Mouse (Mus musculus) lung, postnatal 4 days (tissue): ENCODE data around the gene Depdc1b.

Experiments
- DNase-seq, 2 experiments: peaks; one replicate each; pipeline ENCODE4 v3.0.0; 2021

Depdc1b gene

DNA sequence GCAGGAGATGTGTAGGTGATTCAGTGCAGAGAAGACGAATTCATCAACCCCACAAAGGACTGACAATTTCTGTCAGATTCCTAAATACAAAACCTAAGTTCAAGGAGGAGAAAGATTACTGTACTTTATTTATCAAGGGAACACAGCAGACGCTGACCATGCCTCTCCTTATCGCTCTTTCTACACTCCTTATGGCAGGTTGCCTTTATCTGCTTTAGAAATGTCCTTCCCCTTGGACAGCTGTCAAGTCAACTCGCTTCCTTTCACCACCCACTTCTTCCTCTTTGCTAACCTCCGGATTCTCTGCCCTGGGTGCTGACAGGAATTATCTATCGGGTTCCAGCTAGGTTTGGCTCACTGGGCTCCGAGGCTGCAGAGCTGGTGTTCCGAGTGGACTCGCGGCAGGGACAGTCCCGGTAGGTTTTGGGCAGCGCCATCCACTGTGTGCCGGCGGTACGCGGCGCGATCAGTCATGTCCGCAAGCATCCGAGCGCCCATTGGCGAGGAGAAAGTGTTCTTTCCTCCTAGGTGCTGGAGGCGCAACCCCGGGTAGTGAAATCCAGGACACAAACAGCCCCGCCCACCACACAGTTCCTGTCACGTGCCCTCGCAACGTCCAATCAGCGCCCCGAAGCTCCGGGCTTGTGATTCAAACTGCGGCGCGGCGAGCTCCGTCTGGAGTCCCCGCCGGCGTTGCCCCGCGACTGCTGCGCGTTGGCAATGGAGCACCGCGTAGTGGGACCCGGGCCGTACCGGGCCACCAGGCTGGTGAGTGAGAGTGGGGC lies at the start of gene Depdc1b:
Gene Depdc1b, plus strand, starts transcription at position 631 of the 785 bp plus-strand sequence.
- DNase-seq, result peak; percentile 95 to 97

DNA sequence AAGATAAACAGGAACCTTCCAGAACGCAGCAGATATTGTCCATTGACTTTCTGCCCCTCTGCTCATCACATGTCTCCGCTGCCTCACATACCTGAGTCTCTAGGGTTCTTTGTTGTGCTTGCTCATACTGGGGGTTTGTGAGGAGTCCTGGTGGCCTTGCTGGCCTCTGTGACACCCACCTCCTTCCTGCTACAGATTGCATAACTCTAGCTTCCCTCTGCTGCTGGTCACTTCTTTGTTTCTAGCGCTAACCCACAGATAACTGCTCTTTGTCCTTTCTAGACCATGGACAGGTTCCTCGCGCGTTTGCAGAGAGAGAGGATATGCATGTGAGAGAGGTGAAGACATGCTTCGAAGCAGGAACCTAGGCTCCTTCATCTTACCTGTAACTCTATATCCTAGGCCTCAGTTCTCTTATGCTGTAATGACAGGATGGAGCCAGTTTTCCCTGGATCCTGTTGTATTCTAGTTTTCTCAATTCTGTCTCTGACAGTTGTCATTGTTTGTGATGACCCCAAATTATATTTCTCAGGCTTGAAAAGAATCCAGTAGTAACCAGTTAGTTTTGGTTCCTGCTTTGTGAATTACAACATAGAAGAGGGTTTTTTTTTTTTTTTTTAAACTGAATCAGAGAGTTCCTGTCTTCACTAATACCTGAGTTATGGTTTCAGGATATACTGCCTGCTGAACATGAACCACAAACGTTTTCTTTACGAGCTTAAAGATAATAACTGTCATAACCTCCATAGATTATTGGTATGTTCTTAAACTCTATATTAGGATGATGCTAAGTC lies 48.1 kb upstream of the Depdc1b start:
- no peak for DNase-seq

DNA sequence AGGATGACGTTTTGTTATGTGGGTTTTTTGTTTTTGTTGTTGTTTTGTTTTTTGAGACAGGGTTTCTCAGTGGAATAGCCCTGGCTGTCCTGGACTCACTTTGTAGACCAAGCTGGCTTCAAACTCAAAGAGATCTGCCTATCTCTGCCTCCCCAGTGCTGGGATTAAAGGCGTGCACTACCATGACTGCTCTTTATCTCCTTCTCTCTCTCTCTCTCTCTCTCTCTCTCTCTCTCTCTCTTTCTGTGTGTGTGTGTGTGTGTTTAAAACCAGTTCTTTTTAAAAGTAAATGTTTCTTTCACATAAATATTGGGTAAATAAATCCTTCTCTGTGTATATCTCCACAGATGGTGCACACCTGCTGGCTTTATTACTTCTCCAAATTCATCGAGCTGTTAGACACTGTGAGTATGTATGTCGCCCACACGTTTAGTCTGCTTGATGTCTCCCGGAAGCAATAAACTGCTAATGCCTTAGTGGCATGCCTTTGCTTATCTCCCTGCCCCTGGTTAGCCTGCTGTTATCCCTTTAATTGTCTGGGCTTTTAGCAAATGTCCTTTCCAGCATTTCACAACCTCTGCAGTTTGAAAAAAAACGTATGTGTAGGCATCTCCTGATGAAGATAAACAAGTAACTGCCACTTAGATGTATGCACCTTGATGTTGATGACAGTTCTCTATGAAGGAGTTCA lies 44.5 kb upstream of the Depdc1b start:
- DNase-seq, result no peak

DNA sequence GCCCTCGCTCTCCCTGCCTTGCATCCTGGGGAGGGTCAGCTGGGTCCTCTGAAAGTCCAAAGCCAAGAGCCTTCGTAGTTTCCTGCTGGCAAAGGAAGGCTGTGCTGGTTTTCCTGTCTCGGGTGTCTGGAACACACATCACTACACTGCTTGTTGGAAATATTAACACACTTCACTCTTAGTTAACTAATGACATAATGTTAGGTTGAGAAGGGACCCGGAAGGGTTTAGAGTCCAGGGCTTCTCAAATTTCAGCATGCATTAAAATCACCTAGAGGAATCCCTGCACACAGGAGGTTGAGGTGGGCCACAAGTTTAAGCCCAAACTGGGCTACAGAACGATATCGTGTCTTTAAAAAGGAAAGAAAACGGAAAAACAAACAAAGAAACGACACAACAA lies 43.8 kb upstream of the Depdc1b start:
- DNase-seq, result no peak

DNA sequence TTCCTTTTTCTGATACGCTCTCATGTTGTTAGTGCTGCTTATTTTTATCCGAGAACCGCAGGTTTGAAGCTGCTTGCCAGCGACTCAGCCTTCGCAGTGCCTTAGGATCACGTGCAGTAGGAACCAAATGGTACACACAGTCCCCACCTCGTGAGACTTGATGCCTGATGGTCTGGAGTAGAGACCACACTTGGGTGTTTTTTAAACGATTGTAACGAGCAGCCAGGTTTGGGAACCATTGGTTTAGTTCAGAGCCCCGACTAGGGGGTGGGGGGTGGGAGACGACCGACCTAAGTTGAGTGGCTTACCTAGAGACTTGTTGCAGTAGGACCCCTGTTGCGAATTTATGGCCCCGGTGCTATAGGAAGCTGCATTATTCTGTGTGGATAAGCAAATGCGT lies 43.1 kb upstream of the Depdc1b start:
- no peak for DNase-seq

DNA sequence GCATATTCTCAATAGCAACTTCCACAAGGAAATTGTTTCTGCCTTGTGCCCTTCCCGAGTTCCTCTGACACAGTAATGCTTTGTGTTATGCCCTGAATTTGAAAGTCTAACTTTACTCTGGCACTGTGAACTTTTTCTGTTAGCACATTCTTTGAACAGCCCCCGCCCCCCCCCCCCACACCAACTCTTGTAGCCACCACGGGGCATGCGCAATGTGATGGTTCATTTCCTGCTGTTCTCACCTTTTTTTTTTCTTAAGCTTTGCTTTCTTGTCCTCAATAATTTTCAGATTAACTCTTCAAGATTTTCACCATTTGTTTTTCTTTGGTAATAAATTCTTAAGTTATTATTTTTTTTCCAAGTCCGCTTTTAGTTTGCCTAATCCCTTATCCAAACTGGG lies 42.7 kb upstream of the Depdc1b start:
- DNase-seq, result no peak

DNA sequence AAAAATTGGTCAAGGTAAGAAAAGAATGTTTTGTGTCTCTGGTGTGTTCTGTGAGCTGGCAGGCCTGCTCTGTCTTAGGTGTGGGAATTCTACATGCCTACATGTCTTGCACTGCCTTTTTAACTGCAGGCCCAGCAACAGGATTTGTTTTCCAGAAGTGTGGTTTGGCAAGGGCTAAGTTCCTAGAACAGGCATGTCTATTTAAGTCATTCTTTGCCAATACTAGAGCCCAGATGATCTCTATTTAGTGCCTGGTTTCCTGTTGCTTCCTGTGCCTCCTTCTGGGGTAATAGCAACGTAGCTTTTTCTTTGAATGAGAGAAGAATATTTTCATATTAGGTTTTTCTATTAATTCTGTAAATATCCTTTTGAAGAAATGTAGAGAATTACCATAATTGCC lies 39.6 kb upstream of the Depdc1b start:
- no peak for DNase-seq

DNA sequence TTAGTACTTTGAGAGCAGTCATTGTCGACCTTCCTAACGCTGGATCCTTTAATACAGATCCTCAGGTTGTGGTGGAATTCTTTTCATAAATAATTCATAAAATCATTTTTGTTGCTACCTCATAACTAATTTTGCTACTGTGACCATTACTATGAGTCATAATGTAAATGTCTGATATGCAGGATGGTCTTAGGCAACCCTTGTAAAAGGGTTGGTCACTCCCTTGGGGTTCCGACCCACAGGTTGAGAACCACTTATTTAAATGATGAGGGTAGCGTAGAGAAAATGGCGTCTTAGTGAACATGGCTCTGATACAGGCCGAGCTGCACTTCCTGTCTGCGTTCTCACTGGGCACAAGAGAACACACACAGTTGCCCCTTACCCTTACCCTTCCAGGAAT lies 38.8 kb upstream of the Depdc1b start:
- no peak for DNase-seq

DNA sequence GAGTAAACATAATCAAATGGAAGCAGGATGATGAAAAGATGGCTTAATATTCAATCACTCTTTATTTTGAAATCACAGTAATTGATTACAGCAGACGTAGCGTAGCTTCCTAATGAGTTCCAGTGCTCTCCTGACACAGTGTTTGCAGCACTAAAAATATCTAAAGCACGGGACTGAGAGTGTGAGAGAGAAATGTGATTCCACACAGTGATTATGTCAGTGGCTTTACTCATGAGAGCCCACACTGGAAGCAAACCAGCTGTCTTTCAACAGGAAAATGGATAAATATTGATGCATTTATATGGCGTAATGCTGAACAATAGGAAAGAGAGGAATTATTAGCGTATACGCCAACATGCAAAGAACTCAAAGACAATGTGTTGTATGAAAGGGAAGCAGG lies 37.5 kb upstream of the Depdc1b start:
- DNase-seq, result no peak

DNA sequence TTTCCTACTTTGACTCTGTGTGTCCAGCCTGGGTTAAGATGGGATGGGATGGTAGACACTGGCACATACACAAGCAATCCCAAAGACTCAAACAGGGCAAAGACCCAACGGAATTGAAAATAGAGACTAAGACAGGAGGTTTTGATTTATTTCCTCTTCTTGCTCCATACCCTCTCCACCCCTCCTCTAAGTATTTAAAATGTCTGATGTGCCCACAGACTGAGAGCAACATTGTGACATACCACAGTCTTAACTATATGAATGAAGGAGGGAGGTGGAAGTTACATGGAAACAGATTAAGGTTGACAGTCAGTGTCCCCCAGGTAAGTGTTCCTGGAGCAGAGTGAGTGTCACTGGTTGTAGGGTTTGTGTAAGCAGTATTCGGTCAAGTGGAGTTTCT lies 31.8 kb upstream of the Depdc1b start:
- DNase-seq, result no peak

DNA sequence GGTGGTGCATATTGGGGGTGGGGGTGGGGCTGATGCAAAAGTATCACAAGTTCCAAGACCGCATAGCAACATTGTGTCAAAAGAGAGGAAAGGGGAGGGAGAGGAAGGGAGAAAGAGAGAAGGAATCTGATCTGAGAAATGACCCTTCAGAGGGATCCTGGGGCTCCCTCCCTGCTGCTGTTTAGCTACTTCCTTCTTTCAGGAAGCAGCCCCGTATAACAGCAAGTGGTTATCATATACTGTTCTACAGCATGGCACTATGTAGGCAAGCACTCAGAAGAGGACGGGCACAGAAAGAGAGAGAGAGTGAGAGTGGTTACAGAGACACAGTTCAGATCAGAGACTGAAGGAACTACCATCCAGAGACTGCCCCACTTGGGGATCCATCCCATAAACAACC lies 28.2 kb upstream of the Depdc1b start:
- DNase-seq, result no peak

DNA sequence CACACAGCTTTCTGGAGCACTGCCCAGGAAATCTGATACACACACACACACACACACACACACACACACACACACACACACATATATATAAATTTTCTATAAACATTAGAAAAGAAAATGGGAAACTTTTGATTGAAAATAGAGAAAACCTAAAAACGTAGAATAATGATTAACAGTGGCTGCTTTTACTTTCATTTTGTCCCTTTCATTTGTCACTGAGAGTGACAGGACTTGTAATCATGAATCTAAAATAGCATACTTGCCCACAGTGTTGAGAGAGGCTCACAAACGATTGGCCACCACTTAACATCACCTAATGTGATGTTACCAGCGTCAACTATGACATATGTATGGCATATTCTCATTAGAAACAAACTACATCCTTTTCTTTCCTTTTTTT lies 26.7 kb upstream of the Depdc1b start:
- no peak for DNase-seq

DNA sequence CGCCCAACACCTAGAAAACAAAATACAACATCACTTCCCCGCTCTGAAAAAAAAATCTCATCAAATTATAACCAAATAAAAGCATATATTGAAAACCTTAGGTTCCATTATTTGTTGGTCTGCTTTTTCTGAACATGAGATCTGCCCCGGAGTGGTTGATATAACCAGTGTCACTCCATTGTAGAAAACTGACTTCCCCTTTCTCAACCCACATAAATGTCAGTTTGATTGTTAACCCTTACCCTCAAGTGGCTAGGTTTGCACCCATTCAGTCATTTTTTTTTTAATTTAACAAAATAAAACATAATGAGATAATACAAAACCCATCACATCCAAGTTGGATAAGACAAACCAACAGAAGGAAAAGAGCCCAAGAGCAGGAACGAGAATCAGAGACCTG lies 25.8 kb upstream of the Depdc1b start:
- DNase-seq, result no peak

DNA sequence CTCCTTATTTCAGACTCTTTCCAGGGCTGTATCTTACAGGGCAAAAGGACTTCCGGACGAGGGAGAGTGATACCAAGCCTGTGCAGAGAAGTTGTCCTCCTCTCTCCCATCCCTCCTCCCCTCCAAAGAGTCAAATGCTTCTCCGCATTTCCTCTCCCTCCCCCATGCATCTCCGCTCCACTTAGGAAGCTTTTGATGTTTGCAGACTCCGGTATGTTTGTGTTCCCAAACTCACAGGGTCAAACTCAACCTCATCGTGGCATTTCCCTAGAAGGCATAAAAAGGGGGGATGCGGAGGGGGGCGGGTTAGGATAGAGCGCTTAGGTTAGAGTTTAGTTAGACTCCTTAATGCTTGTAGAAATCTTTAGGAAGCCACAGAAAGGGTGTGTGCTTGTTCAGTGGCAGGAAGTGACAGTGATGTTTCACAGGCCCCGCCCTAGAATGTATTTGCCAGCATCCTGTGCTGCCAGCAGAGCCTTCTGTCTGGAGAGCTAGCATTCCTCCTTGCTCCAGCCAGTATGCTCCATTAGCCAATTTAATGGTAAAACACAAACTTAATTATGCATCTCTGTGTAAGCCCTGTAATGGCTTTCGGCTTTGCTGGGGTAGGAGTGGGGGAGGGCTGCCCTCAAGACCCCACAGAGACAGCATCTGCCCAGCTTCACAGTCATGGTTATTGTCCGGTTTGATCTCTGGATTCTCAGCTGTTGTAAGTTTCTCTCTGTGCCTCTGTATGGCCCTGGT lies 18.6 kb upstream of the Depdc1b start:
- peak; percentile 76 to 83 for DNase-seq

DNA sequence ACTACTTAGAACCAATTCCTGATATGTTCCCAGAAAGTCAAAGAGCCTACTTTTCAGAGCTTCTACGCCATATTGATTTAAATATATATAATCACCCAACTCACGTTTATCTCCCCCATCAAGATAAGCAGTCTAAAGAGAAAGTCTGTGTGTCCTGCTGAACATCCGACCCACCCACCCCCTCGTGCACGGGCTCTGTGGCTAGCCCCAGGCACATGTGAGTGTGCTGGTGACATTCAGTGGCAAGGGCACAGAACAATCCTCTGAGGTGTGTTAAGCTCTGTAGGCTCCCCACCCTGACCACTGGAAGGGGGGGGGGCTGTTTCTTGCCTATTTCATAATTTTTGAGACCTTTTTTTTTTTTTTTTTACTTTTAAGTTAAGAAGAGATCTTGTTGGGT lies 17.9 kb upstream of the Depdc1b start:
- DNase-seq, result no peak

DNA sequence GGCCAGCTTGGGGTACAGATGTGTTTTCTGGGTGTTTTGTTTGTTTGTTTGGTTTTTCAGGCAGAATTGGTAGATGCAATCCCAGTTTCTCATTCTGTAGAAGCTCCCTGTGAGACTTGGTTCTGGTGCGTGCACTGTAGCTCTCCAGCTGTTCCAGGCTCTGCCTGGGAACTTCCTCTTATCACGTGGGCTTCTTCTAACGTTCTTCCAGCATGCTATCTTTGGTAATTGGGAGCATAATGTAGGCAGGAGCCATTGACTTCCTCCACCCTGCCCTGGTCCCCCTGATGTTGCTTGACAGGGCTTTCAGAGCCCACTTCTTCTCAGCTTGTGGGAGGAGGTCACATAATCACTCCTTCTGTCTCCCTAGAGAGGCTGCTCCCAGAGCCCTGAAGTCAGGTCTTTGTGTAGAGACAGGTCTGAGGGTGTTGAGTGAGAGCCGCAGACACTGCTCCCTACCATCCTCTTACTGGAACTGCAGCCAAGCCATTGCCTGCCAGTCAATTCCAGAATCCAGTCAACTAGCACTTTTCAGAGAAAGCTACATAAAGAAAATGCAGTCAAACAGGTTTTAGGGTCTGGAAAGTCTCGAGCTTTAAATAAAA lies 15.7 kb upstream of the Depdc1b start:
- peak in 1 of 2 experiments; percentile 19 for DNase-seq

DNA sequence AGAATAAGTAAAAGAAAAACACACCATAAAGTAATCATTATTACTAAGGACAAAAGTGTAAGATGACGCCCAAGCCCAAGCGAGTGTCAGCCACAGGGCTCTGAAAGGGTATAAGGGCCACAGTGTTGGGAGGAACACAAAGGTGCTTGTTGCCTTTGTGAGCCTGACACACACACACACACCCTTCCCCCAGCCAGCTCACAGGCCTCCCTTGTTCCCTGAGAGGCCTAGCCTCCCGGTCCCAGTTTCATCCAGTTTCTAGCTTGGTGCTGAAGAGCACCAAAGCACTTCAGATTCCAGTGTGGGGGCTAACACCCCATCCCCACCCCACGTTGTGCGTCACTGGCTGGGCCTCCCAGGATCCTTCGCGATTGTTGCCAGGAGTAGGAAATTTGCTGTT lies 14.7 kb upstream of the Depdc1b start:
- DNase-seq, result peak; percentile 19 to 48

DNA sequence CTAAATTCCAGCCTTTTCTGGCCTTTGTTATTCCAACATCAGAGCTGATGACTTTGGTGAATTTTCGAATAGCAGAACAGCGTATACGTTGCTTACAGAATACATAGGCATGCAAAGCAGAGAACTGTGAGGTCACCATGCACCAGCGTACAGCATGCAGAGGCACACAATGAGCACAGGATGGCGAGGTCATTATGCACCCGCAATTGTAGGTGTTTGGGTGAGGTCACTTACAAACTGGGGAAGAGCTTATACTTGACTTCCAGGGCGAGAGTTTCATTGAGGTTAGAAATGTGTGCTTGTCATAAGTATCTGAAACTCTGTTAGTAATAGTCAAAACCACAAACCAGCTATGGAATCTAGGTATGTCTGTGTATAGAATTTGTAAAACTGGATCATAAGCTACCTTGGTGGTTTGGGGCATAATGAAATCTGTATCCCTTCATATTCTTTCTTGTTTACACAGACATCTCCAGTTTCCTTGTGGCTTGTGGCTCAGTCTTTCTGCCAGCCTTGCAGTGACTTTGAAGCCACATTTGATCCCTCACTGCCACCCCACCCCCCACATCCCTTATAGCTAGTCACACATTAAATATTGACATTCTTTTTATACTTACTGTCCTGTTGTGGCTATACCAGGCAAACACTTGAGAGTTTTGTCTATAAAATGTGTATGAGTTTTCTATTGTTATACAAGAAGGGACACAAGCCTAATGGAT lies 13.0 kb upstream of the Depdc1b start:
- DNase-seq, result no peak

DNA sequence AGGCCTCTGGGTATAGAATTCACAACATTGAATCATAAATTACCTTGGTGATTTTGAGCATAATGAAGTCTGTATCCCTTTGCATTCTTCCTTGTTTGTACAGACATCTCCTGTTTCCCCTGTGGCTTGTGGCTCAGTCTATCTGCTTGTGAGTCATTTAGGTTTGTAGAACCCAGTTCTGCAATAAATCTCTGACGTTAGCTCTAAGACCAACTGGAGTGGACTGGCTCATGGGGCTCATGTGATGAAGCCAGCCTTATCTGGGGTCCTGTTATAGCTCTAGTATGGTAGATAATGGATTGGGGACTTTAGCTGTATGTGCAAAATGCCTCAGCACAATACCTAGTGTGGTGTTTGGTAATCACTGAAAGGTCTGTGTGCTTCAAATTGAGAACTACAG lies 12.3 kb upstream of the Depdc1b start:
- DNase-seq, result no peak

DNA sequence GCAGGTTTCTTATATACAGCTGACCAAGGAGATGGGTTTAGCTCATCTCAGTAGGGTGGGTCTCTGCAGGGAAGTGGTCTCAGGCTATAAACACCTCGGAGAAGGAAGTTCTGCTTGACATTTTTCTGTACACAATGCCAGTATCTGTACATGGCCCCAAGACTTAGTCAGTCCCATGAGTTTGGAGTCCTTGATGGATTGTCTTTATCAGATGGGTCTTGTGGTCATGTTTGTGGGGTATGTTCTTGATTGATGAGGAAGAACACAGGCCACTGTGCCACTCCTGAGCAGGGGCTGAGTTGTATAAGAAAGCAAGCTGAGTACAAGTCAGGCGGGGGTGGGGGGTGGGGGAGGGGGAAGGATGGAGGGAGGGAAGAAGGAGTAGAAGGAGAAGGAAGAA lies 11.5 kb upstream of the Depdc1b start:
- no peak for DNase-seq

DNA sequence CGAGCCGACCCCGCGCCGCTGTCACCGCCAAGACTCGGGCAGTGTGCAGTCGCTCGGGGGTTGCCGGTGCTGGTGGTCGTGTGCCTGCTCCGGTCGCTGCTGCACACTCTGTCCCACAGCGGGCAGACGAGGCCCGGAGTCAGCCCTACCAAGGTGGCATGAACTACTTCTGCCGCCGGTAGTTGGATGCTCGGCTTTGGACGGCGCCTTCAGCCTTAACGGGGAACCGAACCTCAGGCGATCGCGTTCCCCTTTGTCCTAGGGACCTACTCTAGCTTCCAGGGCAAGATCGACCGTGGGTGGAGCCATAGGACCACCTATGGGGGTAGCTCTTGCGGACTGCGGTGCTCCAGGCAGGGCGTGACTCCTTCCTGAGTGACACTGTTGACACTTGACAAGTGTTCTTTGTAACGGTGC lies 363 bp downstream of the Depdc1b start:
- peak in 1 of 2 experiments; percentile 9 for DNase-seq

DNA sequence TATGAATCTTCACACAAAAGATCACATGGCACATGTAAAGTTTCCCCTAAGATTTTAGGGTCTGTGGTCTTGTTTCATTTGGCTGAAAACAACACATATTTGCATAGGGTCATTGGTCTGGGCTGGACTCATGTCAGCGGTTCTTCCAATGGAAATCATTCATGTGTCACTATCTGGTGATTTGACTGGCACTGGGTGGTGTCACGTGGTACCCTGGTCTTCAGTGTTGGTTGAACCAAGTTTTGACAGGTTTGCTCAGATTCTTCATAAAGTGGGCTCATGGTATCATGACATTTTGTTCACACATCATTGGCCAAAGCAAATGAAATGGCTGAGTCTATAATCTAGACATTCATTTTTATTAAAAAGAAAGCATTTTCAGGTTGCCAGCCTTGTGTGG lies 1.3 kb downstream of the Depdc1b start:
- DNase-seq, result no peak
